Mouse (Mus musculus): ENCODE measurements around the gene Srrm1.
"Not testable (repeated sequence)": the region's sequence is repeated elsewhere in the genome, so short reads cannot be mapped to it uniquely, and the experiment has no call there.

Srrm1 gene

GRCm38 (mm10) chr4:135300248-135301041, 52.7 kb downstream of the Srrm1 start:
- no peak for DNase-seq

GRCm38 (mm10) chr4:135298680-135299079, 54.4 kb downstream of the Srrm1 start:
- no peak for DNase-seq

- peak; percentile 65 for DNase-seq
Measured at GRCm38 (mm10) chr4:135297931-135298546, 55.1 kb downstream of the Srrm1 start.

- no peak for DNase-seq
Measured at GRCm38 (mm10) chr4:135297146-135297545, 56.0 kb downstream of the Srrm1 start.

- DNase-seq, result no peak
Measured at GRCm38 (mm10) chr4:135296565-135296964, 56.6 kb downstream of the Srrm1 start.

GRCm38 (mm10) chr4:135293813-135294212, 59.3 kb downstream of the Srrm1 start:
- DNase-seq, result no peak

- DNase-seq, result no peak
Measured at GRCm38 (mm10) chr4:135292477-135293089, 60.5 kb downstream of the Srrm1 start.

- no peak for DNase-seq
Measured at GRCm38 (mm10) chr4:135291841-135292240, 61.3 kb downstream of the Srrm1 start.

- DNase-seq, result no peak
Measured at GRCm38 (mm10) chr4:135291199-135291598, 61.9 kb downstream of the Srrm1 start.

GRCm38 (mm10) chr4:135287975-135288374, 65.1 kb downstream of the Srrm1 start:
- no peak for DNase-seq

GRCm38 (mm10) chr4:135286833-135287395, 66.2 kb downstream of the Srrm1 start:
- no peak for DNase-seq

GRCm38 (mm10) chr4:135286033-135286622, 67.0 kb downstream of the Srrm1 start:
- peak; percentile 25 for DNase-seq

GRCm38 (mm10) chr4:135285436-135285835, 67.7 kb downstream of the Srrm1 start:
- no peak for DNase-seq

GRCm38 (mm10) chr4:135283875-135284274, 69.2 kb downstream of the Srrm1 start:
- no peak for DNase-seq

GRCm38 (mm10) chr4:135283417-135283816, 69.7 kb downstream of the Srrm1 start:
- DNase-seq, result no peak

- no peak for DNase-seq
Measured at GRCm38 (mm10) chr4:135282651-135283290, 70.3 kb downstream of the Srrm1 start.

- DNase-seq, result not testable (repeated sequence)
Measured at GRCm38 (mm10) chr4:135280016-135280415, 73.1 kb downstream of the Srrm1 start.

- no peak for DNase-seq
Measured at GRCm38 (mm10) chr4:135276681-135277379, 76.3 kb downstream of the Srrm1 start.

- no peak for DNase-seq
Measured at GRCm38 (mm10) chr4:135274761-135275160, 78.4 kb downstream of the Srrm1 start.

- DNase-seq, result no peak
Measured at GRCm38 (mm10) chr4:135273307-135273682, 79.8 kb downstream of the Srrm1 start.

- peak; percentile 90 for DNase-seq
Measured at GRCm38 (mm10) chr4:135272640-135273306, 80.3 kb downstream of the Srrm1 start, which contains the start of gene Clic4. TSS of gene Clic4 (minus strand) at chr4:135272814.

All from cerebellum, adult 9-11 months (tissue).